Mouse (Mus musculus) brain, embryonic 14.5 days (tissue): ENCODE data around the gene Clba1.

Experiments used
- CTCF ChIP-seq: fragments of 200-500 bp; IDR thresholded peaks from 2 replicates; pipeline ENCODE4 v1.5.1; 2012; ENCODE audit warnings: inconsistent platforms, mild to moderate bottlenecking, moderate library complexity, borderline replicate concordance; ENCODE audit not compliant: insufficient read depth, insufficient read length; ENCODE audit errors: extremely low read depth
- POLR2A ChIP-seq: fragments of 200-500 bp; IDR thresholded peaks from 2 replicates; pipeline ENCODE4 v1.6.1; 2012; ENCODE audit warnings: mild to moderate bottlenecking, inconsistent platforms, borderline replicate concordance; ENCODE audit not compliant: poor library complexity, insufficient read depth, insufficient read length, severe bottlenecking; ENCODE audit errors: extremely low read depth

GRCm38 (mm10) chr12:112798332-112798681 is 10.4 kb upstream of the Clba1 start:
- no peak for TF ChIP-seq POLR2A
- TF ChIP-seq CTCF: no peak
